Mouse (Mus musculus) stomach, postnatal 0 days (tissue): ENCODE measurements around the gene Hist2h2bb. TPM values are rescaled to one million over a fixed set of nuclear protein-coding genes. Genes with fewer than 3 reads are reported as not detected.
A peak's percentile ranks its signal among the peaks of the same experiment; 100 is the strongest.

ENCODE experiments used
- ATAC-seq: fragments of 200-750 bp; cut with Nextera tagmentation; 2 replicates; pipeline ENCODE4 v1.8.0; 2017; ENCODE audit not compliant: low FRiP score, low TSS enrichment
- DNase-seq: peaks from one replicate; pipeline ENCODE4 v3.0.0-alpha.2; 2016; ENCODE audit warnings: low spot score
- H3K27ac ChIP-seq: fragments of 300-500 bp; sonication (generic); replicated peaks from 2 replicates; pipeline ENCODE4 v1.5.1; 2014; ENCODE audit warnings: mild to moderate bottlenecking, control low read depth
- H3K27me3 ChIP-seq: fragments of 300-500 bp; sonication (generic); 2 replicates; pipeline ENCODE4 v1.6.1; 2014; ENCODE audit warnings: low read length; ENCODE audit not compliant: control insufficient read depth, insufficient read depth
- H3K36me3 ChIP-seq: fragments of 300-500 bp; sonication (generic); 2 replicates; pipeline ENCODE4 v1.6.1; 2014; ENCODE audit warnings: low read length, mixed read lengths; ENCODE audit not compliant: control insufficient read depth, insufficient read depth
- H3K4me1 ChIP-seq: fragments of 300-500 bp; sonication (generic); replicated peaks from 2 replicates; pipeline ENCODE4 v1.6.1; 2014; ENCODE audit warnings: antibody characterized with exemption; ENCODE audit not compliant: control insufficient read depth, insufficient read depth
- H3K4me2 ChIP-seq: fragments of 300-500 bp; sonication (generic); replicated peaks from 2 replicates; pipeline ENCODE4 v1.6.1; 2014; ENCODE audit warnings: low read depth, mild to moderate bottlenecking, control low read depth, moderate library complexity
- H3K4me3 ChIP-seq: fragments of 300-500 bp; sonication (generic); 2 replicates; pipeline ENCODE4 v1.5.1; 2014; ENCODE audit warnings: low read depth, low read length, control low read depth
- H3K9ac ChIP-seq: fragments of 300-500 bp; sonication (generic); 2 replicates; pipeline ENCODE4 v1.6.1; 2014; ENCODE audit warnings: mild to moderate bottlenecking, low read length, control low read depth, mixed read lengths
- H3K9me3 ChIP-seq: fragments of 300-500 bp; sonication (generic); 2 replicates; pipeline ENCODE4 v1.6.1; 2016; ENCODE audit warnings: low read length; ENCODE audit not compliant: control insufficient read depth
- CTCF ChIP-seq: IDR thresholded peaks from 2 replicates; pipeline ENCODE4 v1.5.1; 2016; ENCODE audit warnings: antibody characterized with exemption, low read depth, mild to moderate bottlenecking, moderate library complexity
- EP300 ChIP-seq: optimal IDR thresholded peaks from 2 replicates; pipeline ENCODE3; 2016; ENCODE audit warnings: antibody characterized with exemption
- WGBS: fragments of 180-500 bp; shearing (Covaris S2); extraction: QIAGEN DNeasy Blood & Tissue Kit; methylation state at CpG from one replicate; pipeline ENCODE4 v1.1.7; 2014; 5-methylcytosine and 5-hydroxymethylcytosine counted together
- polyA plus RNA-seq: library from polyadenylated mRNA; unstranded; fragments of >200 nt; fragmentation: Nextera tagmentation; extraction: Ambion mirVana; gene quantifications from 2 replicates; pipeline ENCODE4 v1.2.1, GENCODE M21; 2015

Hist2h2bb gene
- polyA plus RNA-seq, 1 experiment from 2014 or later = 5.5 TPM

DNA sequence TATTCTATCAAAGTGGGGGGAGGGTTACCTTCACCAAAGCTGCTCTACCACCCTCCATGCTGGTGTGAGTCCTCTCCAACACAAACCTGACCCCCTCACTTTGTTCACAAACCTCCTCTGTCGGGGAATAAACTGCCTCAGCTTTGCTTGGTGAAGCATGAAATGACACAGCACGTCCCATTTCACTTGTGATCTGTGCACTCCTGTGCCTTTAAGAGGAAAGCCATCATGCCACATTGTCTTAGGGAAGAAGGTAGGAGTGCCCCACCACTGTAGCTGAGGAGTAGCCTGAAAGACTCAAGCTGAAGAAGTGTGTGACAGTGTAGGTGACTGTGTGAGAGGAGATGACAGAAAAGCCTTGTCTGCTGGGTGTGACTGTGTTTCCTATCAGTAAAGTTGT, 44.1 kb upstream of the Hist2h2bb start:
- Histone ChIP-seq H3K36me3 (no peaks in the 10 kb centered on the region), H3K4me1 (0 out of 2 replicates have a peak, but pooled peaks cover 5% of the 10 kb centered on the region), H3K9me3 (no peaks in the 10 kb centered on the region), H3K4me2 (no peak overlapping the region), H3K9ac (no peak overlapping the region), H3K27ac (no peak overlapping the region), H3K27me3 (no peaks in the 10 kb centered on the region), H3K4me3 (no peak overlapping the region)
- DNase-seq (no peak), ATAC-seq (no peak)
- TF ChIP-seq EP300 (no peak), CTCF (no peak)
- 31% methylated on average over 2 of the region's 2 CpGs for WGBS

DNA sequence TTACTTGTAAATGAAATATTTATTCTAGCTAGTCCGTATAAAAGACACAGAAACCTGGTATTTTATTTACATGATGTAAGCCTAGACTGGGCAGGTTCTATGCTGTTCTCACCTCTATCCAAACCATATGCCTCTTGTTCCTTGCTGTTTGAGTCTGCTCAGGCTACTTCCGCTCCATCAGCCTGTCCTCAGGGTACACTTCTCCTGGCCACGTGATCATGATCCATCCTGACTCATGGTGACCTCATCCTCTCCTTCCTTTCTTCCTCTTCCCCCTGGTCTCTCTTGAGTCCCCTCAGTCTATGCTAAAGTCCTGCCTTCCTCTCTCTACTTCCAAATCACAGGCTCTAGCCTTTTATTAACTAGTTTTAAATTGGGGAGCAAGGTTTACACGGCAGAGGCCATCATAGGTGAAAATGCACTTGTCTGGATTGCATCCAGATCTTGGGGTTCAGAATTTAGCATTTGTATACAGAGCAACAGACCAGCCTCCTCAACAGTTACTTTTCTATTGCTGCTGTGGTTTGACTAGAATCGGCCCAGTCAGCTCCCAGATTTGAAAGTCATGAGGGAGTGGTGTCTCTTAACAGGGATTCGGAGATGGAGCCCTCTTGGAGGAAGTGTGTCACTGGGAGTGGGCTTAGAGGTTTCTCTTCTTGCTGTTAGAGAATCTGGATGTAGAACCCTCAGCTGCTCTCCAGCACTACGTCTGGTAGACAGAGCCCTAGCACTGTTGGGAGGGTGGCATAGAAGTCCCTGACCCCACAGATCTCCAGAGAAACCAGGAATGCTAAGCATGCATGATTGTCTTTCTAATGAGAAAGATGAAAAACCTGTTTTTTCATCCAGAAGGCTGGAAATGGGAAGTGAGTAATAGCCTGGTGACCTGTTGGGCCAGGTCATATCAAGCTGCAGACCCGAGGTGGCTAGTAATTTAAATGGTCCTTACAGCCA, 42.6 kb upstream of the Hist2h2bb start:
- peak; percentile 46 for ATAC-seq
- no peak overlapping the region for H3K4me3 ChIP-seq
- no peak overlapping the region for H3K4me2 ChIP-seq
- 57% methylated on average over 8 of the region's 8 CpGs for WGBS
- no peaks in the 10 kb centered on the region for H3K9me3 ChIP-seq
- 0 out of 2 replicates have a peak, but pooled peaks cover 5% of the 10 kb centered on the region for H3K4me1 ChIP-seq
- H3K27ac ChIP-seq = no peak overlapping the region
- no peaks in the 10 kb centered on the region for H3K27me3 ChIP-seq
- no peak for TF ChIP-seq CTCF
- TF ChIP-seq EP300 = no peak
- H3K9ac ChIP-seq = no peak overlapping the region
- H3K36me3 ChIP-seq = no peaks in the 10 kb centered on the region
- no peak for DNase-seq

DNA sequence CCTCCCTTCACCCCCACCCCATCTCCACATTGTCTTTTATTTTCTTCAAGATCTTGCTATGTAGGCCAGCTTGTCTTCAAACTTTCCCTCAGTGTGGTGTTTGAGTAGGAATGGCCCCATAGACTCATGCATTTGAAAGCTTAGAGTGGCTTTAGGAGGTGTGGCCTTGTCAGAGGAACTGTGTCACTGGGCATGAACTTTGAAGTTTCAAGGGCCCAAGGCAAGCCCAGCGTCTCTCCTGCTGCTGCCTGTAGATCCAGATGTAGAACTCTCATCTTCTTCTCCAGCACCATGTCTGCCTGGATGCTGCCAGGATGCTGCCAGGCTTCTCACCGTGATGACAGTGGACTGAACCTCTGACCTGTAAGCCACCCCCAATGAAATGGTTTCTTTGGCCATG, 40.7 kb upstream of the Hist2h2bb start:
- H3K9ac ChIP-seq = no peak overlapping the region

DNA sequence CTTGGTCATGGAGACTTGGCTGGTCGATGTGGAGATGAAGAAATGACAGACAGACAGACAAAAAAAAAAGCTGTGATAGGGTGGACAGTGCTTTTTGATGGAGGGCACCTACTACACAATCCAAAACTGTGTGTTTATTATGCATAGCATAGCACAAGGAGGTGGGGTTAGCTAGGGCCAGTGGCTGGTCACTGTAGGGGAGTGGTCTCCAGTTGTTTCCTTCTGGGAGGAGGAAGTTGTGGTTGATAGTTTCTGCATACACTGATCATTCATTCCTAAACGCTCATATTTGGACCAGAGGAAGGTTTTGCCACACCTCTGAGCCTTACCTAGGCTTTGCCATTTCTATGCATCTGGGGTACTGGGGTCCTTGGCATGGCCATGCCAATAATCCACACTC, 39.1 kb upstream of the Hist2h2bb start:
- Histone ChIP-seq H3K27me3 (no peaks in the 10 kb centered on the region), H3K36me3 (no peaks in the 10 kb centered on the region), H3K9ac (no peak overlapping the region), H3K27ac (no peak overlapping the region), H3K4me2 (no peak overlapping the region), H3K4me3 (no peak overlapping the region), H3K9me3 (no peaks in the 10 kb centered on the region), H3K4me1 (no peaks in the 10 kb centered on the region)
- no peak for ATAC-seq
- no peak for DNase-seq
- TF ChIP-seq CTCF (no peak), EP300 (no peak)
- WGBS = 58% methylated on average over 2 of the region's 2 CpGs

More for the DNA sequence above, 40.7 kb upstream of the Hist2h2bb start:
- DNase-seq (no peak), ATAC-seq (no peak)
- Histone ChIP-seq H3K27me3 (no peaks in the 10 kb centered on the region), H3K4me2 (no peak overlapping the region), H3K36me3 (no peaks in the 10 kb centered on the region), H3K4me1 (no peaks in the 10 kb centered on the region), H3K4me3 (no peak overlapping the region), H3K27ac (no peak overlapping the region), H3K9me3 (no peaks in the 10 kb centered on the region)
- 60% methylated on average over 2 of the region's 2 CpGs for WGBS
- TF ChIP-seq EP300 (no peak), CTCF (no peak)

DNA sequence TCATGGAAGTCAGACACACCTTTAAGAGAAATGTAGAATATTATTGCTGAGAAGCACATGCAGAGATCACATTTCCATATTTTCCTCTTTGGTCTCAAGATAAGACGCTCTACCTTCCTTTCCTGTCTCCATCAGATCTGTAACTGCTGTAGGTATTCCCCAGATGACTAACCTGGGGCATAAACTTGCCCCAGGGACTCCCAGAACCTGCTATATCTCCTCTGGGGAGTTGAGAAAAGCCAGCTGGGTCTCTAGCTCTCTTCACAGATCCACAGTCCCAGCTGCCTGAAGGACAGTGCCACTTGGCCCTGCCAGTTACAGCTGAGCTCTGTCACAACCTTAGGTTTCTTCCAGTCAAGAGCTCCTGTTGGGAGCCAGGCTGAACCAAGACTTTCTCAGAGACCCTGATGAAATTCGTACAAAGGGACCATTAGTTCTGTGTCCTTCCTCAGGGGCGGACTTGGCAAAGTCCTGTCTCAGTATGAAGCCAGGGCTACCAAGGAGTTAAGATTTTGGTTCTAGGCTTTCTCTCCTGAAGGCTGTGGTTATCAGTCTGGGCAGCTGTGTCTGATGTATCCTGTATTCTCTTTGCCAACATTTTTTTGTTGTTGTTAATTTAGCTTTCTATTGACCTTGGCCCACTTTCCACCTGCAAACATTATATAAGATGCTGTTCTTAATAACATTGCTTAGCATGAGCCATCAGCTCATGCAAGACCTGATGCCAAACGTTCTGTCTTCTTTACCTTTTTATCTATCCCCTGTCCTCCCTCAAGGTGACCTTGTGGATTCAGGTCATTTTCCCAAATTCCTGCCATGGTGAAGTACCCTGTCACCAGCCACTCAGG, 38.4 kb upstream of the Hist2h2bb start:
- Histone ChIP-seq H3K4me3 (no peak overlapping the region), H3K27ac (no peak overlapping the region), H3K9ac (no peak overlapping the region), H3K36me3 (no peaks in the 10 kb centered on the region), H3K4me2 (no peak overlapping the region), H3K4me1 (no peaks in the 10 kb centered on the region), H3K9me3 (no peaks in the 10 kb centered on the region), H3K27me3 (no peaks in the 10 kb centered on the region)
- 74% methylated on average over 4 of the region's 4 CpGs for WGBS
- ATAC-seq (no peak), DNase-seq (no peak)
- TF ChIP-seq CTCF (no peak), EP300 (no peak)
